Mouse (Mus musculus) heart, adult 8-10 months (tissue): ENCODE results near the gene Btd. TPM values are rescaled to one million over a fixed set of nuclear protein-coding genes. Genes with fewer than 3 reads are reported as not detected.

Experiments
- DNase-seq: peaks from one replicate; pipeline ENCODE4 v3.0.0; 2022; ENCODE audit warnings: low spot score
- total RNA-seq, 4 experiments: library from RNA; stranded (reverse); gene quantifications; 2 replicates each; pipeline ENCODE4 v1.2.4; 2022

Btd gene
- total RNA-seq, 4 experiments from 2014 or later = 9.4 to 10.5 (median 10.4) TPM

DNA sequence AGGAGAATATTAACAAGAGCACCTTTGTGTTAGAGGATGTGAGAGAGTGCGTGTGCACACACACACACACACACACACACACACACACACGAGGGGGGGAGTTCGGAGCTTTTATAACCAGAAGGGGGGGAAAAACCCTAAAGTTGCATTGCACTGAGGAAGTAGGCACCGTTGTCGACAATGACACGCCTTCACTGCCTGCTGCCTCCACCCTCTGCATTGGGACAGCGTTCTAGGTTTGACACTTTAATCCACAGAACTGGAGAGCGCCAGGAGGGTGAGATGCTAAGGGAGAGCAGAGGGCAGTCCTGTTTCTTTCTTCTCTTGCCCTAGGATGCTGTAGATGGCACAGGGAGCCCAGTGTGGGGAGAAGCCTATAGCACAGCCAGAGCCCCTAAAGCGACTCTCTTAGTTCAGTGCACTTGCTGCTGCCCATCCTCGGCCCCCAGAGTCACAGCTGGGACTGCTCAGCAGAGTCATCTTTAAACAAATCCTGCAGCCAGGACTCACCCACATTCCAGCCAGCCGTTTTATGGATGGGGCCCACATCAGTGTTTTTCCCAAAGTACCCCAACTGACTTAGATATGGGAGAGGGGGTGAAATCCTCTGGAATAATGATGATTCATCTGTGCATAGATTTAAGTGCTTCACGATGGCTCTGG is 24.2 kb downstream of the Btd start:
- no peak for DNase-seq

DNA sequence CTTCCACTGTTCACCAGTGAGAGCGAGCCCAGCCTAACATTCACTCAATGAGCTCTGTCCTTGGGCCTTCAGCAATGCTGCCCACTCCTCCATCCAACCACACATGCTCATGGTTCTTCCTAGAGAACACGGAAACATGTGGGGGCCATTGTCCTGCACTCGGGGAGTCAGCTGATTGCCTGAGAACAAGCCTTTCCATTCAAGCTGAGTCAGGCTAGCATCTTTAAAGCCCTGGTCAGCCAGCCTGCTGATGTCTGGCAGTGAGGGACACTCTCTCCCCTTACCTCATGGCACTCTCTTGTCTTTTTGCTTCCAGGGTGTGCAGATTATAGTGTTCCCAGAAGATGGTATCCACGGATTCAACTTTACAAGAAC is 24.7 kb downstream of the Btd start:
- DNase-seq = no peak

DNA sequence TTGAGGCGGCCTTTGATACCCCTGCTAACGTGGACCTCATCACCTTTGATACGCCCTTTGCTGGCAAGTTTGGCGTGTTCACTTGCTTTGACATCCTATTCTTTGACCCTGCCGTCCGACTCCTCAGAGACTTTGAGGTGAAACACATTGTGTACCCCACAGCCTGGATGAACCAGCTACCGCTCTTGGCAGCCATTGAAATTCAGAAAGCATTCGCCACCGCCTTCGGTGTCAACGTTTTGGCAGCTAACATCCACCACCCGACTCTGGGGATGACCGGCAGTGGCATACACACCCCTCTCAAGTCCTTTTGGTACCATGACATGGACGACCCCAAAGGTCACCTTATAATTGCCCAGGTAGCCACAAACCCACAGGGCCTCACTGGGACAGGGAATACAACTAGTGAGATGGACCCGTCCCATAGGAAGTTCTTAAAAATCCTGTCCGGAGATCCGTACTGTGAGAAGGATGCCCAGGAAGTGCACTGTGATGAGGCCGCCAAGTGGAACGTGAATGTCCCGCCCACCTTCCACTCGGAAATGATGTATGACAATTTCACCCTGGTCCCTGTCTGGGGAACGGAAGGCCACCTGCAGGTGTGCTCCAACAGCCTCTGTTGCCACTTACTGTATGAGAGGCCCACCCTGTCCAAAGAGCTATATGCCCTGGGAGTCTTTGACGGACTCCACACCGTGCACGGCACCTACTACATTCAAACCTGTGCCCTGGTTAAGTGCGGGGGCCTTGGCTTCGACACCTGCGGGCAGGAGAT is 26.3 kb downstream of the Btd start:
- no peak for DNase-seq

DNA sequence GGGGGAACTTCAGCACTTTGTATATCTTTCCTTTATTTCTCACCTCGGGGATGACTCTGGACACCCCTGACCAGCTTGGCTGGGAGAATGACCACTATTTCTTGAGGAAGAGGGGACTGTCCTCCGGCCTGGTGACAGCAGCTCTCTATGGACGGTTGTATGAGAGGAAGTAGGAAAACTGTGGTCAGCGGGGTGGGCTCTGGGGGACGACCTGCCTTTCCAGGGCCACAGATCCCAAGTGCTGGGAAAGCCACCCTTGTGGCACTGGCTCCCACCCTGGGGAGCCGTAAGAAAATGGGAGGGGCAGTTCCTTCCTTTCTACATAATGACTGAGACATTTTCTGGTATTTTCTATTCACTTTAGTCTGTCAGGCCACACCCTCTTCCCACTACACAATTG is 26.9 kb downstream of the Btd start:
- DNase-seq = no peak

DNA sequence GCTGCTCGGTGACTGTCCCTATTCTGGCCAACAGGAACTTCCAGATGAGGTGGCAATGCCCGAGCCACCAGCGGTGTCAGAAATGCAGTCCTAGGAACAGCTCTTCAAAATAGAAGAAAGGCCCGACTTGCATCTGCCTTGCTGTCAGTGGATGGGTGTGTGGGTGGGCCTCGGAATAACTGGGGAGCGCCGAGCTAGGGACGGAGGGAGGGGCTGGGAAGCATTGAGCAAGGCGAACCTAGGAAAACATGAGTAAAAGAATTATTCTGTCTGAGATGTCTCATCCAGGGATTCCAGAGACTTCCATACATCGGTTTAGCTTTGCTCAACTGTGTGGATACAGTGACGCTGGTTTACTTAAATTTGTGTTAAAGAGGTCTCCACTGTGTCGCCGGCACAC is 27.5 kb downstream of the Btd start:
- DNase-seq = no peak

DNA sequence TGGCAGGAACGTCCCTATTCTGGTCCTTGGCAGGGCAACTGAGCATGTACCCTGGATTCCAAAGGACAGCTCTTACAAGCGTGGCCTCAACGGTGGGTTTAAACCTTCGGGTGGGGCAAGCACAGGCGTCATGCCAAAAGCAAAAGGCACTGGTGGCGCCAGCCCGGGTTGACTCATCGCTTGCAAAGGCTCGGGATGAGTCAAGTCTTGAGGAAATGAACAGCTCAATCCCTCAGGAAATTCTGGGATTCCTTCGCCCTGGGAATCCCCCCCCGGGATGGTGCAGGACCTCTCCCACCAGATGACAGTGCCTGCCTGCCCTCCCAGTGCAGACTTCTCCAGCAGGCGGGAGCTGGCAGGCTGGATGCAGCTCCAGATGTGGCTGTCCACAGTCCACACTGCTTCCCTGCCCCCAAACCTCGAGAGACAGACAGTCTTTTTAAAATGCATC is 28.4 kb downstream of the Btd start:
- peak; percentile 81 for DNase-seq

DNA sequence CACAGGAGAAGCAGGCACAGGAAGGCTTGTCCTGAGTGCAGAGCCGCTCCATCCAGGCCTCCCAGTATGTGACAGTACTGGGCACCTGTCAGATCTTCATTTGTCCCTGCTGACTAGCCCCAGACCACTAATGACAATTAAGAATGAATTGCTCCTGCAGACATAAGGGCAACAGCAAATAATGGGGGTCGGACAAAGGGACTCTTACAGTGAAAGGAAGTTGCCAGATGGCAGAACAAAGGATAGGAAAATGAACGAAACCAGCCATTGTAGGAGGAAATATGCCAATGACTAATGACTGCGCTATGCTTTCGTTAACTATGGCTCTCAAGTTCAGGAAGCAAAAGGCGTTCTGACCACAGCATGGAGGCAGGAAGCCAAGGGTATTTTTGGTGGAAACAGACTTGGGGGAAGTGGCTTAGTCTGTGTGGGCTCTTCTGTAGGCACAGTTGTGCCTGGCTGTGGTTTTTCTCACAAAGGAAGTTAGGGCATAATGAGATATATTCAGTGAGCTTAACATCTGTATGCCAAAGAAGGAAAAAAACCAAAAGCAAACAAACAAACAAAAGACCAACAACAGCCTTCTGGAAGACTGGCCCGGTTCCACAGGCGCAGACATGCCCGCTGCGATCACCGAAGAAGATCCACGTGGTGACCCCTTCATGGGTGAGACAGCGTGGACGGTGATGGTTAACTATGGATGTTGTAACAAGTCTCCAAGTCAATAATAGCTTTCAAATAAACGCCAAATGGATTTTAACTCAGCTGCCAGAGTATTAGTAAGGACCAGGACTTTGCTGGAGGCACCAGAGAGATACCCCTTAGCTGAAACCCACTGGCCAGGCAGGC is 29.0 kb downstream of the Btd start:
- peak; percentile 76 for DNase-seq

DNA sequence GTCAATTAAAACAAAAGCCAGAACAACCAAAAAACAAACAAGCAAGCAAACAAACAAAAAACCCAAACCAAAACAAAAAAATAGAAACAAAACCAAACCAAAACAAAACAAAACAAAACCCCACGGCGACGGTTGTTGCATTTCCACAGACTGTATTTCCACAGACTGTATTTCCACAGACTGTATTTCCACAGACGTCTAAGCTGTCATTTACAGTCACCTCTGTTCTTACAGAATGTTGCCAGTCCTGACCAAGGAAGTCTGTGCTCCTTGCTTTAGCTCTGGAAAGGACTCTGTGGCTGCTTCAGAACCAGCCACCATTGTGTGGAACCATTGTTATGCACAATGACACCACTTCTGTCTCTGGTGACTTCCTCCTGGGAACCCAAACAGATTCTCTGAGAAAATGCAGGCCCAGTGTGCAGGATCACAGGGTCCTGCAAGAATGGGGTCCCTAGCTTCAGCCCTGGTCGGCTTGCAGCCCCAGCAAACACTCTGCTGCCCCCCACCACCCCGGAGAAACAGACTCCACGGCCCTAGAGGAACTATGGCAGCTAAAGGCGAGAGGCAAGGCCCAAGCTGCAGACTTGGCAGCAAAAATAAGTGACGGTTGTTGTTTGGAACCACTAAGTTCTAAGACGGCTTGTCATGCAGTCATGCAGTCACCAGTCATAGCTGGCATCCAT is 30.9 kb downstream of the Btd start:
- DNase-seq = no peak

DNA sequence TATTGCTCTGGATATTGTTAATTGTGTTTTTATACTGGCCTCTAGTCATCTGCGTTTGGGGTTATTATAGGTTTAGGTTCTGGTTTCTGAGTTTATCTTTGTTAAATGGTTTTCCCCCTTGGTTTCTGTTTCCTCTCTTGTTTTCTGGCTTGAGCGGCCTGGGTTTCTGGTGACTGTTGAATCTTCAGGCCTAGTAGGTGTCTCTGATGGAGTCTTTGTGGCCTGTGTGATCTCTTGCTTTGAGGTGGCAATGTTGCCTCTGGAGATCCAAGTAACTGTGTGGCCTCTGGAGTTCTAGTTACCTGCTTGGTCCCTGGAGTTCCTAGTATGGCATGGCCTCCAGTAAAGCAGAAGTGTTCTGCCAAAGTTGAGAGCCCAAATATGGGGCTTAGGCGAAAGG is 39.8 kb downstream of the Btd start:
- DNase-seq = no peak

DNA sequence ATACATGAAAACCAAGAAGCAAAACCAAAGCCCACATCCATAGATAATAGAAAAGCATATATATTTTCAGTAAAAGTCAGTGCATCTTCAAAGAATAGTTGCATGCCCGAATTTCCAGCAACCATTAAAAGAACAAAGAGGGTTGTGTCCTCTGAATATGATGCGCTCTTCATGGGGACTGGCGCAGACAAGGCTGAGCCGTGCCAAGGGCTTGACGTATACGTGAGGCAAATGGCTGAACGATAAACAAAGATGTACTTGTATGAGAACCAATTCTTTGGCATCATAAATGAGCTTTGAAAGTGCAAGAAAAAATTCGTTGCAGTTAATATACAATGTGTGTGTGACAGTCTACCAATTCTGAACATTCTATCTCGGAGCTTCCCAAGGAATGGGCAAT is 40.5 kb downstream of the Btd start:
- no peak for DNase-seq

DNA sequence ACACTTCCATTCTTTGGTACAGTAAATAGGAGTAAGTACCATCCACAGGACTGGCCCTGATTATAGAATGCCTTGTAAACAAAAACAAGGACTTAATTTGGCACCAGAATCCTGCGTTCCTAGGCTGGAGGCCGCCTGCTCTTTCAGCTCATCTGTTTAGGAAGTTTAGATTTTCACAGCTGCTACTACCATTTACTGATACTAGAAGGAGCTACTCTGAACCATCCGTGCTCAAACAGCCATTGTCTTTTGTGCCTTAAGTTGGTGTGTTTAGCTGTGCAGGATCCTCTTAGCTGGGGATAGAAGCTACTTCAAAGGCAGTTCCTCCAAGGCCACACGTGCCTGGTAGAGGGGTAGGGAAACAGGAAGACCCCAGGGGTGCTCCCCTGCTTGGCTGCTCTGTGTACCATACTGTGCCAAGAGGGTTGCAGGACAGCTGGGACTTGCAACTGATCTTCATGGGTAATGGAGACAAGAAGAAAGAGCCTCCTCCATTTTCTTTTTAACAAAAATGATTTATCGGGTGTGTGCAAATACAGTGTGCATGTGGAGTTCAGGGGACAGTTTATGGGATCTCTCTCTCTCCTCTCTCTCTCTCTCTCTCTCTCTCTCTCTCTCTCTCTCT is 41.2 kb downstream of the Btd start:
- no peak for DNase-seq

DNA sequence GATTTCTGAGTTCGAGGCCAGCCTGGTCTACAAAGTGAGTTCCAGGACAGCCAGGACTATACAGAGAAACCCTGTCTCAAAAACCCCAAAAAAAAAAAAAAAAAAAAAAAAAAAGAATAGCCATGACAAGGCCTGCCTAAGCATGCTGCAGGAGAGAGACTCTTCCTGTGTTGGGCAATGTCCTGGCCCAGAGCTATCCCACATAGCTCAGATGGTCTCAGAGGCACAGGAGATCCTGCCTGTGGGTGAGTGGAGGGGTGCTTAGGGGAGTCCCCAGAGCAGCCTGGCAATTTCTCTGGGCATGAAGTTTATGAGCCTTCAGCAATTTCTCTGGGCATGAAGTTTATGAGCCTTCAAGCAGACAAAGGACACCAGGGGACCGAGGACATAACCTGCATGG is 42.8 kb downstream of the Btd start:
- DNase-seq = no peak

DNA sequence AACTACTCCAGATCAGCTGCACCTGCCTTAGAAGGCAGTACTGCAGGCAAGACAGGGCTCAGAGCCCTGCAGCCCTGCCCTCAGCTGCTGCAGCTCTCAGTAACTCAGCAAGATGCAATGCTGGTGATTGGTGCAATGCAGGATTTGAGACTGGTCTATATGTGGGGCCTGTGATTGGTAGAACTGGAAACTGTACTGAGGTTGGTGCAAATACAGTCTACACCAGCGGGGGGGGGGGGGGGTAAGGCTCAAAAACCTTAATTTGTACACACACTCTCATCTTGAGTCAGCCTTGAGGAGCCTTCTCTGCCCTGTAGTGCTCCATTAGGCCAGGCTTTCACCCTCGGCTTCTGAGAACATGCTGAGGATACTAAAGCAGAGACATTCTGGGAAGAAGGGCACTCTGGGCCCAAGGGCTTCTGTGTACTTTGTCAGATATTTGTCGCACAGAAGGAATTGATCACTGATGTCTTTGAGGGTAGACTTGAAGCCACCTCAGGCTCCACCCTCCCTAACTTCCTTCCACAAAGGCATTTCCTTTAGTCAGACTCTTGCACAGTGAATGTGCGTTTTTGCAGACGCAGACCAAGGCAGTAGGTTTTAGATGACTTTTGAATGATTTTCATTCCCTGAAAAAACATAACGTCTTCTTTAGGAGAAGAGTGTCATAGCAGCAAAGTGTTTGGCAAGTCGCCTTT is 43.7 kb downstream of the Btd start:
- DNase-seq = no peak

DNA sequence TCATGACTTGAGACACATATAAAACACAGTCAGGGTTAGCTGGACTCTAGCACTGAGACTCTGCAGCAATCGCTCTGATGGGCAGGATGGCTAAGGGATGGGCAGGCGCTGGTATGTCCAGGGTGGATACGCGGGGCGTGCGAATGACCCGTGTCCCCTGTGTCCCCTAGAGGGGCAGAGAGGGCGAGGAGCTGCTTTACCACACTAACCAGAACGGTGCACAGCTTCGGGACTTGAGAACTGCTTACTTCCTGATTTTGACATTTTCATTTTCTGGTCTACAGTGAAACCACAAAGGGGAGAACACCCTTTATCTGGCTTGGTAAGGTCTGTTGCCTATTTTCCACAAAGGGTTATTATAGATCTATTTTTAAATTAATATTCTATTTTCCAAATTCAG is 44.9 kb downstream of the Btd start:
- no peak for DNase-seq

DNA sequence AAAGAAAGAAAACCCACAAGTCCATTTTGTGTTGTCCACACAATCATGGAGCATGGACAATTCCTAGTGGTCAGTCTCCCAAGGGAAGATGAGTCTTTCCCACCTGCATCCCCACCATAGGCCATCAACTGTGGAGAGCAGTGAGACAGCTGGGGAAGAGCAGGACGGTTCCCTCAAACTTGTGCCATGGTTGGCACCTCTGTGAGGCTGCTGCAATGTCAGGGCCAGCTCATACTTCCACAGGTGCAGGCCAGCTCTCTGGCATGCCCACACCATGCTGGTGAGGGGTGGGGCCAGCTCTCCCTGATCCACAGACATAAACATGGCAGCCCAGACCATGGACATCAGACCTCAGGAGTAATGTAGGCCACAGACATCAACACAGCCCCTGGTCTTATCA is 45.4 kb downstream of the Btd start:
- DNase-seq = no peak

DNA sequence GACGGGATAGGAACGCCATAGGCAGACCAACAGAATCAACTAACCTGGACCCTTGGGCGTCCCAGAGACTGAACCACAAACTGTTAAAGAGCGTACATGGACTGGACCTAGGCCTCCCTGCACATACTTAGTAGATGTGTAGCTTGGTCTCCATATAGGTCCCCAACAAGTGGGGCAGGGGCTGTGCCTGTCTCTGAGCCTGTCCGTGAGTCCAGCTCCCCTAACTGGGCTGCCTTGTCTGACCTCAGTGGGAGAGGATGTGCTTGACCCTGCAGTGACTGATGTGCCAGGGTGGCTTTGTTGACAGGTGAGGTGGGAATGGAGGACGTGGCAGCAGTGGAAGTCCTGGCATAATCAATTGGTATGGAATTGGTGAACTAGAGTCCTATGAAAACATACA is 51.7 kb downstream of the Btd start:
- no peak for DNase-seq

DNA sequence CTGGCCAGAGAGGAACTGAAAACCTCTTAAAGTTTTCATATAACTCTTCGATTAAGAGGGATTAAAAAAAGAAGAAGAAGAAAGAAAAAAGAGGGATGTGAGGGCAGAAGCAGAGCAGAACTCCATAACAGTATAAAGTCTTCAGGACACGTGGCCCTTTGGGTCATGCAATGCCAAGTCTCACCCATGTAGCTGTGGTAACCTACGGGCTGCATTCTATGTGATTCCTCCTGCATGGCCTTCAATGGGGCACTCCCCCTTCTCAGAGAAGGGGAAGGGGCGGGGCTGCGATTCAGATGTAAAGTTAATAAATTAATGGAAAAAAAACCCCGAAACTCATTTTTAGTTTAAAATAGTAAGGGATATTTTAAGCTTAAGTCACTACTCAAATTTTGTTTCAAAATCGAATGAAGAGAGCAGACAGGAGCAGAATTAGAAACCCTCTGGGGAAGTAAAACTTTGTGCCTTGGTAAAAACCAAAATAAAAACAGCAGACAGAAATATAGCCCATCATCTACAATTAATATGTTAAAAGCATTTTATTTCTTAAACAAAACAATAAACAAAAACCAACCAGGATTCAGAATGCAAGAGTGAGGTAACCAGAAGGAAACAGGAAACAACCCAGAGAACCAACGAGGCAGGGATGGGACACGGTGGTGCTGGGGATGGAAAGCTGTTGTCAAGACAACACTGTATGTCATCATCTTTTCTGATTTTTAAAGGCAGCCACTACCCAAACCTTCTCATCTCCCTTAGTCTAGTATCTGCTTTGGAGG is 55.6 kb downstream of the Btd start:
- no peak for DNase-seq

DNA sequence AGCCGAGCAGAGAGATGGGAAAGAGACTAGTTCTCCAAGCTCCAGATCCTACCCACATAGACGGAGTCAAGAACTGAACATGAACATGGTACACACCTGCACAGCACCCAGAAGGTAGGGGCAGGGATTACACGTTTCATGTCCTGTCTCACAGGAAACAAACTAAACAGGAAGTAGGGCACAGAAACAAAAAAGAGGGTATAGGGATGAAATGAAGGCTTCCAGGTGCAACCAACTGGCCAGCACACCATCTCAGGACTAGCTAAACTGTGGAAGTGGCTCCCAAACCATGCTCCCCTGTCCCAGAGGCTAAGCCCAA is 56.1 kb downstream of the Btd start:
- DNase-seq = no peak

DNA sequence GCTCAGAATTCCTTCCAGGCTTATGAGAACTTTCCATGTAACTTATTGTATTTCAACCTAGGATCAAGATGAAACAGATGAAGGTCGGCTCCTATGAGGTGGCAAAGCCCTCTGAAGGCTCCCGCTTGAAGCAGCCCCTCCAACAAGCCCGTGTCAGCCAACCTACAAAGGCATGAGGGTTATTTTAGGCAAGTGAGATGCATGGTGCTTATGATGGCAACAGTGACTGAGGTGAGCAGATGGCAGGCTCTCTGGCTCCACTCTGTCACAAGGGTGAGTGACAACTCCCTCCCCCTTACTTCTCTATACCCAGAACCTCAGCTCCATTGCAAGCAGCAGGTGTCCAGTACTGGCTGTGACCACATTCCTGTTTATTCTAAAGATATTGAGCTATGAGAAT is 56.5 kb downstream of the Btd start:
- DNase-seq = peak; percentile 13

DNA sequence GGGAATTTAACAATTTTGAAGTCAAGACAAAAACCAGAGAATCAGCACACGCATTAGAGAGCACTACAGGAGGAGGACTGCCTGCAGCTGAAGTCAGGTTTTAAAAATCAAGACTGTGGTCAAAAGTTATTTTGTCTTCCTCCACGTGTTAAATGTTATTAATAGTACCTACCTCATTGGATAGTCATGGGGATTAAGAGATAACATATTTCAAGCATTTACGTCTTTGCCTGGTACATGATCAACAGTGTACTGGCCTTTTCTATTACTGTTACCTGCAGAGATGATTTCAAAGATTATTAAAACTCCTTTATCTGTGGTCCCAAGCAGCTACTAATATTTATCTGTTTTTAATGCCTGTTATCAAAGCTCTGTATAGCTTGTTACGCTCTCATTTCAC is 56.9 kb downstream of the Btd start:
- no peak for DNase-seq
